Mouse (Mus musculus): ENCODE data around the gene Comtd1. TPM values are rescaled to one million over a fixed set of nuclear protein-coding genes. Genes with fewer than 3 reads are reported as not detected.

Gene Comtd1
- polyA plus RNA-seq, 1 experiment from 2014 or later: 7.5 TPM

GRCm38 (mm10) chr14:21802543-21803206 is 46.1 kb downstream of the Comtd1 start:
- Histone ChIP-seq H3K27ac (no peak overlapping the region), H3K79me2 (ENCODE audit: inconsistent target) (no peaks in the 10 kb centered on the region), H3K36me3 (ENCODE audit: inconsistent target) (0 out of 2 replicates have a peak, but pooled peaks cover 6% of the 10 kb centered on the region), H3K4me3 (ENCODE audit: inconsistent target) (no peak overlapping the region)
- whole genome bisulfite sequencing (ENCODE audit: missing documents): 91% methylated on average over 6 of the region's 6 CpGs

- WGBS (ENCODE audit: missing documents): 97% methylated on average over 7 of the region's 7 CpGs
- no peak overlapping the region for H3K27ac ChIP-seq
- no peaks in the 10 kb centered on the region for H3K79me2 ChIP-seq (ENCODE audit: inconsistent target)
- 0 out of 2 replicates have a peak, but pooled peaks cover 6% of the 10 kb centered on the region for H3K36me3 ChIP-seq (ENCODE audit: inconsistent target)
- H3K4me3 ChIP-seq (ENCODE audit: inconsistent target): no peak overlapping the region
Measured at GRCm38 (mm10) chr14:21801624-21802023, 47.2 kb downstream of the Comtd1 start.

GRCm38 (mm10) chr14:21800641-21801040 is 48.1 kb downstream of the Comtd1 start:
- Histone ChIP-seq H3K36me3 (ENCODE audit: inconsistent target) (peaks cover 9% of the 10 kb centered on the region; the same call in 1 of the 2 replicates), H3K4me3 (ENCODE audit: inconsistent target) (no peak overlapping the region), H3K79me2 (ENCODE audit: inconsistent target) (no peaks in the 10 kb centered on the region), H3K27ac (no peak overlapping the region)
- 100% methylated on average over 4 of the region's 4 CpGs for WGBS (ENCODE audit: missing documents)

Other genes starting within 250 kb of the Comtd1 start
- gene Dupd1, start 134.4 kb downstream of the Comtd1 start, polyA plus RNA-seq (2018): not detected in 3 replicates
- 21.8 to 35.5 TPM (median 29.3 TPM) in 3 replicates for gene Samd8, start 98.4 kb downstream of the Comtd1 start, polyA plus RNA-seq (2018)
- gene Dusp13, start 97.8 kb downstream of the Comtd1 start, polyA plus RNA-seq (2018): 0.35 to 1.4 TPM (median 0.57 TPM) in 3 replicates
- gene Vdac2, start 23.7 kb downstream of the Comtd1 start, polyA plus RNA-seq (2018): 247 to 425 TPM (median 316 TPM) in 3 replicates
- 0.62 to 1.4 TPM (median 0.96 TPM) in 3 replicates for gene Zfp503, start 140.6 kb upstream of the Comtd1 start, polyA plus RNA-seq (2018)
- 18.1 to 23.7 TPM (median 19.6 TPM) in 3 replicates for gene Lrmda, start 170.7 kb upstream of the Comtd1 start, polyA plus RNA-seq (2018)